Mouse (Mus musculus): ENCODE measurements around the gene Hist2h3b.

Hist2h3b gene

DNA sequence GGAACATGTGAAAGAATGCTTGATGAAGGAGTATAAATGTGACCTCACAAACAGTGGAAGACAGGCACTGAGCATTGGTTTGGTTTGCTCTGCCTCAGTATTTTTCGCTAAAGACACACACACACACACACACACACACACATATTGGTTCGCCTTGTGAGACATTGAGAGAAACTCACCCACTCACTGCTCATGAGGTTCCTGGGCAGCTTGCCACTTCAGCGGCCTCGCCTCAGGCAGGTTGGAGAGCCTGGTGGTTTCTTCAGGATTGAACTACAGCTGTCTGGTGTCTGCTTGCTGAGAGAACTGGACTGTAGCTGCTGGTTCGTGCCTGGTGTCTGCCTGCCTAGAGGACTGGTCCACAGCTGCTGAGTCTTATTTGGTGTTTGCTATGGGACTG, 8.2 kb upstream of the Hist2h3b start:
- in situ Hi-C loops (cut with MboI; ENCODE audit: unreplicated experiment in 2 of 2), result loop anchor here in 1 of 2 experiments (25.0 kb wide), 2 partner anchors 298 to 598 kb away; partner anchors contain the start of gene Mcl1

- in situ Hi-C loops (cut with MboI; ENCODE audit: unreplicated experiment in 2 of 2), result loop anchor here in 1 of 2 experiments (25.0 kb wide), 2 partner anchors 299 to 599 kb away; partner anchors contain the start of gene Mcl1
Observed at GRCm38 (mm10) chr3:96261623-96262022, 6.8 kb upstream of the Hist2h3b start.

DNA sequence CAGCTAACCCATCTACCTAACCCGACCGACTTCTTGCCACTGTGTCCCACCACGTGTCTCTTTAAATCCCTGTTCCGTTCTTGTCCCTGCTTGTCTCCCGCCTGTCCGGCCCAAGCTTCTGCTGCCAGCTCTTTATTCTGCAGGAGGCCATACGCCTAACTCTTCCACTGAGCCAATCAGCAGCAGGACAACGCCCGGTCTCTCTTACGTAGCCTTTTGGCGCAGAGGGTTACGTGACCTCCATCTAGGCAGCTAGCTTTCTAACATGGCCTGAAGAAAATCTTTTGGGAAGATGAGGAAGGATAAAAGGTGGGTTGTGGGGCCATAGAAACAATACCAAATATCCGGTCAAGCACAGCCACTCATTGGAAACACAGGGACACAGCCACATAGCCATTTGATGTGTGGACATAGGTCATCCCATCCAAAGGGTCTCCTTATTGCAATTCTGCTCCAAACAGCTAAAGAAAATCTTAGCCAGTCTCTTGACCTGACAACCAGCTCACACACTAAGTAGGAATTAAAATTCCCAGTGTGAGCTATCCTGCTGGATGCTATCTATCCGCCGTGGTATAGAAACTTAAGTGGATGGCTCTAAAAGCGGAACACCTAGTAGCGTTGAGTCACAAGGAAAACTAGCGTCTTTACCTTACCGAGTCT, 6.1 kb upstream of the Hist2h3b start:
- in situ Hi-C loops (cut with MboI; ENCODE audit: unreplicated experiment in 2 of 2), result loop anchor here in 1 of 2 experiments (25.0 kb wide), 2 partner anchors 300 to 600 kb away; partner anchors contain the start of gene Mcl1

DNA sequence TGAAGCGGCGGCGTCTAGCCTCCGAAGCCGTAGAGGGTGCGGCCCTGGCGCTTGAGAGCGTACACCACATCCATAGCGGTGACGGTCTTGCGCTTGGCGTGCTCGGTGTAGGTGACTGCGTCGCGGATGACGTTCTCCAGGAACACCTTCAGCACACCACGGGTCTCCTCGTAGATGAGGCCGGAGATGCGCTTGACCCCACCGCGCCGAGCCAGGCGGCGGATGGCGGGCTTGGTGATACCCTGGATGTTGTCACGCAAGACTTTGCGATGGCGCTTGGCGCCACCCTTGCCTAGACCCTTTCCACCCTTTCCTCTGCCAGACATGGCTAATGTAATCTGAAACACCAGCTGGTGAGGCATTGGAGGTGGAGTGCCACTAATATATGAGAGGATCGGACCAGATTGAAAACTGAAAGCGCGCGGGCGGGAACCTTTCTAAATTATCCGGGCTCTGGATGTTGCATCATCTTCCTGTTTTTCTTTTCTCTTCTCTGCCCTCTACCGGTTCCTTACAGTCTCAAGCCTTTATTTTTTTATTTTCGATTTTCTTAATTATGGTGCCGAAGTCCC, 5.4 kb upstream of the Hist2h3b start, which contains the start of gene Hist2h4:
Gene Hist2h4, minus strand, starts transcription at position 333 of the 572 bp plus-strand sequence.
- in situ Hi-C loops (cut with MboI; ENCODE audit: unreplicated experiment in 2 of 2), result loop anchor here in 1 of 2 experiments (25.0 kb wide), 2 partner anchors 301 to 601 kb away; partner anchors contain the start of gene Mcl1

DNA sequence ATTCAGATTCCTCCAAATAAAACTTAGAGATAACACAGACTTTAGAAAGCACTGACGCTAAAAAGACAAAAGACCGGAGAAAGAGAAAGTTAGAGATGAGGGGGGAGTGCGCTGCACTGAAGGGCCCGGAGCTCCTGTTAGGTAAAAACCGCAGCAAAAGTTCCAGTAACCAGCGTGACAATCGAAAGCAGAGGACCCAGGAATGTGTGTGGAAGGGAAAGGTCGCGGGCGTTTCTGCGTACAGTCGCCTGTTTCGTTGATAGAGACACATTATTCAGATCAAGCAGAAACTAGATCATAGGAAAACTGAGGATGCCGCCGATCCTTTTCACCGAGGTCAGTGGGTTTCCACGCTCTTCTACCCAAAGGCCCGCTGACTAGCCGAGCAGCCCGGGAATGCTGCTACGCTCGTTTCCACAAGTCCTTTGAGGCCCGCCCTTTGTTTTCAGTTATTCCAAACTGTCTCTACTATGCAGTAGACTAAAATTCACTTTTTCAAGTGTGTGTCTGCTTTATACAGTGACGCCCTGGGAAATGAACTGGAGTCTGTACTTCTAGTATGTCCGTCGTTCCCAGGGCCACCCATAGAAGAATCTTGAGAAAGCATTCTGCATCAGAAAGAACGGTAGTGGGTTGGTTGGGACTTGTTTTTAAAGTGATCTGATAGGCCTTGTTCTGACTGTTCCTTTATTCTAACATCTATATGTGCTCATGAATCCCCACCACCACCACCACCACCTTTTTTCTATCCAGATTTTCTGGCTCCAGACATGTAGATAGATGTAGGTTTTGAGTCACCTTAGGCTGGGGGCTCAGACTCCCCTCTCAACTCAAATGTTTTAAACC, 4.7 kb upstream of the Hist2h3b start:
- in situ Hi-C loops (cut with MboI; ENCODE audit: unreplicated experiment in 2 of 2), result loop anchor here in 1 of 2 experiments (25.0 kb wide), 2 partner anchors 301 to 601 kb away; partner anchors contain the start of gene Mcl1

- in situ Hi-C loops (cut with MboI; ENCODE audit: unreplicated experiment in 2 of 2), result loop anchor here in 1 of 2 experiments (25.0 kb wide), 2 partner anchors 302 to 602 kb away; partner anchors contain the start of gene Mcl1
Observed at GRCm38 (mm10) chr3:96264404-96264949, 4.0 kb upstream of the Hist2h3b start.

- in situ Hi-C loops (cut with MboI; ENCODE audit: unreplicated experiment in 2 of 2), result loop anchor here in 1 of 2 experiments (5.0 to 25.0 kb wide), 3 partner anchors 39 to 604 kb away; partner anchors contain the start of gene Mcl1
Observed at GRCm38 (mm10) chr3:96266132-96266710, 2.2 kb upstream of the Hist2h3b start.

DNA sequence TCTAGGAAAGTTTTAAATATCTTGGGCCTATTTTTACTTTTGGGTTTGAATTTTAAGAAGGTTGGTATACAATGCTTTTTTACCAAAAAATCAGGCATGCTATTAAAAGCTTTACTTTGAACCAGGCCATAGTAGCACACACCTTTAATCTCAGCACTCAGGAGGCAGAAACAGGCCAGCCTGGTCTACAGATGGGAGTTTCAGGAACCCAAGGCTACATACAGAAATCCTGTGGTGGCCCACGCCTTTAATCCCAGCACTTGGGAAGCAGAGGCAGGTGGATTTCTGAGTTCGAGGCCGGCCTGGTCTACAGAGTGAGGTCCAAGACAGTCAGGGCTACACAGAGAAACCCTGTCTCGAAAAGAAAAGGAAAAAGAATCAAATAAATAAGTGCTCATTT, 913 bp upstream of the Hist2h3b start:
- in situ Hi-C loops (cut with MboI; ENCODE audit: unreplicated experiment in 2 of 2), result loop anchor here in 1 of 2 experiments (5.0 to 25.0 kb wide), 3 partner anchors 40 to 605 kb away; partner anchors contain the start of gene Mcl1

DNA sequence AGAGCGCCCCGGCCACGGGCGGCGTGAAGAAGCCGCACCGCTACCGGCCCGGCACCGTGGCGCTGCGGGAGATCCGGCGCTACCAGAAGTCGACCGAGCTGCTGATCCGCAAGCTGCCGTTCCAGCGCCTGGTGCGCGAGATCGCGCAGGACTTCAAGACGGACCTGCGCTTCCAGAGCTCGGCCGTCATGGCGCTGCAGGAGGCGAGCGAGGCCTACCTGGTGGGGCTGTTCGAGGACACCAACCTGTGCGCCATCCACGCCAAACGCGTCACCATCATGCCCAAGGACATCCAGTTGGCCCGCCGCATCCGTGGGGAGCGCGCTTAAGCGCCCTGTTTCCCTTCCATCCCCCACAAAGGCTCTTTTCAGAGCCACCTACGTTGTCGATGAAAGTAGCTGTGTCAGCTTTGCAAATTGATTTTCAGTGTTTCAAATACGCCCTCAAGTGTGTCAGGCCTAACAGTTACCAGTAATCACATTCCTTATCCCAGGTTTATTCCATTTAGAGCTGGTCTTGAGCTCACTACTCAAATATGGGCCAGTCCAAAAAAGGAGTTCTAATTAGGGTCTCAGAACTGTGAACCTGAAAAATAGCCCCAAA, 423 bp downstream of the Hist2h3b start:
- in situ Hi-C loops (cut with MboI; ENCODE audit: unreplicated experiment in 2 of 2), result loop anchor here in 1 of 2 experiments (5.0 to 25.0 kb wide), 3 partner anchors 42 to 607 kb away; partner anchors contain the start of gene Mcl1

- in situ Hi-C loops (cut with MboI; ENCODE audit: unreplicated experiment in 2 of 2), result loop anchor here in 1 of 2 experiments (5.0 to 25.0 kb wide), 3 partner anchors 42 to 607 kb away; partner anchors contain the start of gene Mcl1
Observed at GRCm38 (mm10) chr3:96269511-96270474, 1.3 kb downstream of the Hist2h3b start, which contains the start of gene Hist2h2bb. TSS of gene Hist2h2bb (plus strand) at chr3:96269752.

- in situ Hi-C loops (cut with MboI; ENCODE audit: unreplicated experiment in 2 of 2), result loop anchor here in 1 of 2 experiments (25.0 kb wide), 2 partner anchors 312 to 612 kb away; partner anchors contain the start of gene Mcl1
Observed at GRCm38 (mm10) chr3:96273591-96274465, 5.4 kb downstream of the Hist2h3b start.

GRCm38 (mm10) chr3:96277428-96277799, 9.0 kb downstream of the Hist2h3b start:
- in situ Hi-C loops (cut with MboI; ENCODE audit: unreplicated experiment in 2 of 2), result loop anchor here (5.0 to 25.0 kb wide), 2 partner anchors 225 to 360 kb away; partner anchors contain the start of genes Gm42957 (in 2 of the 2), Itga10 (in 2 of the 2), Pex11b (in 2 of the 2) and Rbm8a (in 2 of the 2)

GRCm38 (mm10) chr3:96277800-96278624, 9.6 kb downstream of the Hist2h3b start:
- in situ Hi-C loops (cut with MboI; ENCODE audit: unreplicated experiment in 2 of 2), result loop anchor here (5.0 to 25.0 kb wide), 2 partner anchors 224 to 359 kb away; partner anchors contain the start of genes Gm42957 (in 2 of the 2), Itga10 (in 2 of the 2), Pex11b (in 2 of the 2) and Rbm8a (in 2 of the 2)

- in situ Hi-C loops (cut with MboI; ENCODE audit: unreplicated experiment in 2 of 2), result loop anchor here (5.0 to 25.0 kb wide), 3 partner anchors 47 to 357 kb away; partner anchors contain the start of genes Gm42957 (in 2 of the 2), Itga10 (in 2 of the 2), Pex11b (in 2 of the 2) and Rbm8a (in 2 of the 2)
Observed at GRCm38 (mm10) chr3:96280660-96281059, 12.2 kb downstream of the Hist2h3b start.

GRCm38 (mm10) chr3:96284457-96284856, 16.0 kb downstream of the Hist2h3b start:
- in situ Hi-C loops (cut with MboI; ENCODE audit: unreplicated experiment in 2 of 2), result loop anchor here (5.0 to 25.0 kb wide), 3 partner anchors 43 to 353 kb away; partner anchors contain the start of genes Gm42957 (in 2 of the 2), Itga10 (in 2 of the 2), Pex11b (in 2 of the 2) and Rbm8a (in 2 of the 2)

All from v-Abl transformed pro-B cells (cell line).